Mouse (Mus musculus) G1E (cell line): Measurements from ENCODE around the gene Rubcn.

Experiments
- CTCF ChIP-seq: IDR thresholded peaks from 2 replicates; pipeline ENCODE4 v1.5.1; 2012; ENCODE audit warnings: low read depth, low read length, inconsistent platforms, mixed read lengths
- GATA1 ChIP-seq: IDR thresholded peaks from 2 replicates; pipeline ENCODE4 v1.6.1; 2012; ENCODE audit warnings: borderline replicate concordance, low read length, inconsistent platforms, mixed read lengths
- GATA2 ChIP-seq: IDR thresholded peaks from 2 replicates; pipeline ENCODE4 v1.6.1; 2012; ENCODE audit warnings: low read depth, low read length, inconsistent platforms, borderline replicate concordance
- POLR2AphosphoS5 ChIP-seq: IDR thresholded peaks from 2 replicates; pipeline ENCODE4 v1.6.1; 2012; ENCODE audit warnings: low read depth, low read length, inconsistent platforms; ENCODE audit not compliant: insufficient replicate concordance
- TAL1 ChIP-seq: conservative IDR thresholded peaks from 2 replicates; pipeline ENCODE4 v1.6.1; 2012; ENCODE audit warnings: low read depth, low read length, inconsistent platforms, mixed read lengths

DNA sequence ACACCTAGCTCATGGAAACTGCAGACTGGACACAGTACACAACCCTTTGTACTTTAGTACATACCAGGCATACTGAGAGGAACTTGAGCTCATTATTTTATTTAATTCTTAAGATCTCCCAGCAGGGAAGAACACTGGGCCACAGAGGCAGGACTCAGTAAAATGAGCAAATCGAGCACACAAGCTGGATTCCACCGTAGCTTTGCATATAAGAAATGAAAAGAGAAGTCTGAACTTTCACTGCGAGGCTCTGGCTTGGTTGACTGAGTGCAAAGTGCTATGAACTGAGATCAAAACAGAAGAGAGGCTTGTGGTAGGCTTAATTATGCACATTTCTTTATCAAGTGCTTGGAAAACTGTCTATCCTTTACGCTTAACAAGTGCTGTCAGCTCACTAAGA, 12.2 kb downstream of the Rubcn start:
- no peak for TF ChIP-seq CTCF
- TF ChIP-seq GATA1: no peak
- TF ChIP-seq TAL1: no peak
- TF ChIP-seq POLR2AphosphoS5: no peak
- TF ChIP-seq GATA2: no peak
